Mouse (Mus musculus) midbrain, embryonic 10.5 days (tissue): ENCODE results near the gene Taf1d. TPM values are rescaled to one million over a fixed set of nuclear protein-coding genes. Genes with fewer than 3 reads are reported as not detected.

ENCODE experiments used
- DNase-seq: peaks from one replicate; pipeline ENCODE4 v3.0.0-alpha.2; 2017; ENCODE audit warnings: low spot score
- H3K27ac ChIP-seq: fragments of 300-500 bp; sonication (generic); replicated peaks from 2 replicates; pipeline ENCODE4 v1.5.1; 2016; ENCODE audit warnings: mild to moderate bottlenecking
- H3K27me3 ChIP-seq: fragments of 300-500 bp; sonication (generic); 2 replicates; pipeline ENCODE4 v1.6.1; 2016; ENCODE audit warnings: low read depth, mild to moderate bottlenecking; ENCODE audit not compliant: poor library complexity, severe bottlenecking
- H3K36me3 ChIP-seq: fragments of 300-500 bp; sonication (generic); 2 replicates; pipeline ENCODE4 v1.6.1; 2016; ENCODE audit warnings: mild to moderate bottlenecking, moderate library complexity
- H3K4me1 ChIP-seq: fragments of 300-500 bp; sonication (generic); 2 replicates; pipeline ENCODE4 v1.6.1; 2016
- H3K4me3 ChIP-seq: fragments of 300-500 bp; sonication (generic); 2 replicates; pipeline ENCODE4 v1.5.1; 2016; ENCODE audit warnings: mild to moderate bottlenecking, moderate library complexity
- H3K9me3 ChIP-seq: fragments of 300-500 bp; sonication (generic); replicated peaks from 2 replicates; pipeline ENCODE4 v1.6.1; 2016; ENCODE audit warnings: mild to moderate bottlenecking
- WGBS: fragments of 180-500 bp; shearing (Covaris S2); methylation state at CpG from one replicate; pipeline ENCODE4 v1.1.7; 2016; 5-methylcytosine and 5-hydroxymethylcytosine counted together
- polyA plus RNA-seq: library from polyadenylated mRNA; unstranded; fragments of >200 nt; fragmentation: Nextera tagmentation; extraction: Ambion mirVana; gene quantifications from 2 replicates; pipeline ENCODE4 v1.2.1, GENCODE M21; 2016

Taf1d gene
- 69.7 and 88.3 TPM in 2 replicates for polyA plus RNA-seq

GRCm38 (mm10) chr9:15305503-15306397 is at the start of gene Taf1d:
Gene Taf1d (plus strand): TSS chr9:15306214.
- peak; percentile 95 for DNase-seq
- peak within 1 kb of the TSS; percentile 88 for H3K4me3 ChIP-seq
- H3K36me3 ChIP-seq: peaks cover 37% of the 10 kb centered on the region
- H3K27me3 ChIP-seq: no peaks in the 10 kb centered on the region
- peaks cover 35% of the 10 kb centered on the region for H3K4me1 ChIP-seq
- WGBS: 14% methylated on average over 45 of the region's 45 CpGs
- H3K27ac ChIP-seq: peak within 1 kb of the TSS; percentile 98
- no peaks in the 10 kb centered on the region for H3K9me3 ChIP-seq

DNA sequence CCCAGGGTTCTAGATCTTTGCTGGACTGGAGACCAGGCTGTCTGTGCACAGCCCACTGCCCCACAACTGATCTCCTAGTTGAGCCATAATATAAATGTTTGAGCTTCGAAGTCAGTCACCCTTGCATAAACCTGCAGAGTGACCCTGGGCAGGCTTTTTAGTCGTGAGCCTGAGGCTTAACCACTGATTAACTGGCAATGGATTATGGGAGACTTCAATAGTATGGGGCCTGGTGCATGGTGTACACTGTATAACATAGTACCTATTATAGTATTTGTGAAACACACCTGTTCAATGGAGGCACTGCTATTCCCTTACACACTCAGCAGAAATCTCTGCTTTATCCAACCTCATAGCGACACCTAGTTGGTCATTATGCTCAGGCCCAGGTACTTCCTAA is 49.8 kb upstream of the Taf1d start:
- peaks cover 12% of the 10 kb centered on the region for H3K36me3 ChIP-seq
- H3K4me1 ChIP-seq: no peaks in the 10 kb centered on the region
- H3K27ac ChIP-seq: no peak overlapping the region
- DNase-seq: no peak
- 86% methylated on average over 3 of the region's 3 CpGs for WGBS
- H3K27me3 ChIP-seq: no peaks in the 10 kb centered on the region
- H3K4me3 ChIP-seq: no peak overlapping the region
- H3K9me3 ChIP-seq: no peaks in the 10 kb centered on the region

DNA sequence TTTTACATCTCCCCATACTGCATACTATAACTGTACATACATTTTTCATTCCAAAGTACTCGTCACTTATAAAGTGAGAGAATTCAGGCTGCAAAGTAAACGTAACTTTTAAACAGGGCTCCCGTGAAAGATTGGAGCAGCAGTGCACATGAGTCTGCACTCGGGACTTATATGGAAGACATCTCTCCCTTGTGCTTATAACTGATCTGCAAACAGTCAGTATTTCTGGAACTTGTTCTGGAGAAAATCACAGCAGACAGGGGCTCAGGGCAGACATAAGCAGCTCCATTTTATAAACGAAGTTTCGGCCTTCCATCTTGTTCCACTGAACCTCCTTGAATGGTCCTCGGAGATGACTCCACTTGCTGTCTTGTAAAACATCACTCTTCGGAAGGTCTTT is 44.0 kb upstream of the Taf1d start:
- Histone ChIP-seq H3K4me3 (no peak overlapping the region), H3K27me3 (no peaks in the 10 kb centered on the region), H3K27ac (no peak overlapping the region), H3K4me1 (no peaks in the 10 kb centered on the region), H3K9me3 (no peaks in the 10 kb centered on the region), H3K36me3 (peaks cover 70% of the 10 kb centered on the region)
- 95% methylated on average over 8 of the region's 8 CpGs for WGBS
- no peak for DNase-seq

DNA sequence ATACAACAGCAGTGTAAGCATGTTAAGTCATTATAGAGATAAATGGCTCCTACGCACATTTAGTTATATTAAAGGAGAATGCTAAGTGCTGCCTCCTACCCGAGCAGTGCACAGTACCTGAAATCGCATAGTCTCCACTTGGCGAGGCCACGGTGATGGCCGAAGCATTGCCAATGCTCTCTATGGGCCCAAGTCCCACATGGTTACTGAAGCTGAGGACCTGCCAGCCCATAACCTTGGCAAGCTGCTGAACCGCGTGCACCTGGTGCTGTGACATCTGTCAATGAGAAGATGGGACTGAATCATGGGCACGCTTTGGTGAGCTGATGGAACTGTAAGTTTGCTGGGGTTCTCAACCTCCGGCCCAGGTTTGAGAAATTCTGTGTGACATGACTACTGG is 42.5 kb upstream of the Taf1d start:
- H3K36me3 ChIP-seq: peaks cover 85% of the 10 kb centered on the region

DNA sequence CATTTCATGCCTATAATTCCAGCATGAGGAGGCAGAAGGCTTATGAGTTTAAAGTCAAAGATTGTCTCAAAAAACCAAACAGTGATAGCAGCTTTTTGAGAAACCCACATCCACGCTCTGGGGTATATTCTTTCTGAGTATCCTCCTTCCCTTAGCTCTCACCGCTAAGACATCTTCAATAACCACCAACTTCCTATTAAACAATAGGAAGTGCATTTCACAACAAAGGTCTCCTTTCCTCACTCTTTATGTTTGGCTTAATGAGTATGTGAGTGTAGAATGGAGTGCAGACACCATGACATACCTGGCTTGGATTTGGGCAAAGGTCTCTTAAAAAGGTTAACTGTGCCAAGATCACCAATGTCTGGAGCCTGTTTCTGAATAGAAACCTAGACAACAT is 32.0 kb upstream of the Taf1d start:
- no peaks in the 10 kb centered on the region for H3K9me3 ChIP-seq
- peaks cover 84% of the 10 kb centered on the region for H3K36me3 ChIP-seq
- no peak for DNase-seq
- no peak overlapping the region for H3K4me3 ChIP-seq
- no peak overlapping the region for H3K27ac ChIP-seq
- no peaks in the 10 kb centered on the region for H3K27me3 ChIP-seq
- WGBS: 94% methylated on average over 2 of the region's 2 CpGs
- H3K4me1 ChIP-seq: peaks cover 11% of the 10 kb centered on the region

More for the DNA sequence above, 42.5 kb upstream of the Taf1d start:
- Histone ChIP-seq H3K4me3 (no peak overlapping the region), H3K27ac (no peak overlapping the region), H3K4me1 (no peaks in the 10 kb centered on the region), H3K27me3 (no peaks in the 10 kb centered on the region), H3K9me3 (no peaks in the 10 kb centered on the region)
- DNase-seq: no peak
- WGBS: 96% methylated on average over 10 of the region's 10 CpGs

DNA sequence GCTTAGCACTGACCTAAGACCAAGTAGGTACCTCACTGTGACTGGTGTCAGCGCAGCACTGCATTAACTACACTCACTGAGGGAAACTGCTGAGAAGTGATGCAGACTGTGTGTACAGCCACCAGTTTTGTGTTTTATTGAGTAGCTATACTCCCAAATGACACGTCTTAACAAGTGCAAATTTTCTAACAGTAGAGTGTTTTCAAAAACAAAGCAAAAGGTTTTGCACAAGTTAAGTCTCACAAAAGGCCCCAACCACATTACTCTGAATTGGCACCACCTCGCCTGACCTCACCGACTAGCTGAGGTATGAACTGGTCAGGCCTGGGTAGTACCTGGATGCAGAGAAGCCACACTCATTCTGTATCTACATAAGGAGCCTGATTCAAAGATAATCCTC is 29.2 kb upstream of the Taf1d start:
- WGBS: 94% methylated on average over 4 of the region's 4 CpGs
- no peak overlapping the region for H3K27ac ChIP-seq
- DNase-seq: no peak
- no peaks in the 10 kb centered on the region for H3K9me3 ChIP-seq
- no peak overlapping the region for H3K4me3 ChIP-seq
- H3K4me1 ChIP-seq: peaks cover 25% of the 10 kb centered on the region
- no peaks in the 10 kb centered on the region for H3K27me3 ChIP-seq
- peaks cover 55% of the 10 kb centered on the region for H3K36me3 ChIP-seq

DNA sequence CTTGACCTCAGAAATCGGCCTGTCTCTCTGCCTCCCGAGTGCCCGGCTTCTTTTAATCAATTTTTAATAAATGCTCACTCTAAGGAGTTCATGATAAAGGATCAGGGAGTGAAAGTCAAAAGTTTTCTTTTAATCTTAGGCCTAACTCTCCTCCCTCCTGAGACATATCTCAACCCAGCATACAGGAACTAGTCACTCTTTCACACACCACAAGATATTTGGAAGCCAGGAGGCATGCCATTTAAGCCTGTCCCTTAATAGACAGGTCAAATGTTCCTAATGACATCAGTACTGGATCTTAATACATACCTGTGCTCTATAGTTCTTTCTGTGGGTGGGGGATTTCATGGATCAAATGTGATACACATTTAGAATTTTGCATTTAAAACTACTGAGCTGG is 27.7 kb upstream of the Taf1d start:
- no peaks in the 10 kb centered on the region for H3K9me3 ChIP-seq
- peak overlapping the region; percentile 98; the same call in 1 of the 2 replicates for H3K4me3 ChIP-seq
- peaks cover 40% of the 10 kb centered on the region for H3K36me3 ChIP-seq
- peaks cover 25% of the 10 kb centered on the region for H3K4me1 ChIP-seq
- no peaks in the 10 kb centered on the region for H3K27me3 ChIP-seq
- H3K27ac ChIP-seq: no peak overlapping the region
- DNase-seq: no peak
- 96% methylated on average over 3 of the region's 3 CpGs for WGBS

DNA sequence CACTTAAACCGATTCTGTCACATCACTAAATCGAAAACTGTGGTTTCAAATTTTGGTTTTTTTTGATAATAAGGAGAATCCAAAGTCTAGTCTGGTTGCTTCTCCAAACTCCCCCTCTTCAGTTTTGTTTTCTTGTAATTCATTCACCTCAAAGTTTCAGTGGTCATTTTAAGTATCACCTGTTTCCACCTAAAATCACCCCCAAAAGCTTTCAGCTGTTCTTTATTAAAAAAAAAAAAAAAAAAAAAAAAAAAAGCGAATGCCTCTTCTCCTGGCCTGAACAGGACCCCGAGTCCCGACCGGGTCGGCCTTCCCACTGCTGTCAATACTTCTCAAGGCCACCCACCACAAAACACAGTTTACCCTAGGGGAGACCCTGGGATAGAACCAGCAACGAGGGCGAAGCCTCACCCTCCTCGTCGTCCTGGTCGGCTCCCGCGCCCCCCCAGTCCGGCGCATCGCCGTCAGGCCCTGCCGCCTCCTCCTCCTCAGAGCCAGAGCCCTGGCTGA is 26.8 kb upstream of the Taf1d start:
- no peak for DNase-seq
- WGBS: 9% methylated on average over 19 of the region's 19 CpGs
- Histone ChIP-seq H3K27ac (peak overlapping the region; percentile 92), H3K9me3 (no peaks in the 10 kb centered on the region), H3K27me3 (no peaks in the 10 kb centered on the region), H3K36me3 (peaks cover 31% of the 10 kb centered on the region), H3K4me1 (peaks cover 25% of the 10 kb centered on the region), H3K4me3 (peak overlapping the region; percentile 98)

- no peaks in the 10 kb centered on the region for H3K9me3 ChIP-seq
- no peaks in the 10 kb centered on the region for H3K27me3 ChIP-seq
- peak within 1 kb of the TSS; percentile 98 for H3K4me3 ChIP-seq
- peak within 1 kb of the TSS; percentile 92 for H3K27ac ChIP-seq
- H3K36me3 ChIP-seq: peaks cover 25% of the 10 kb centered on the region
- DNase-seq: peak; percentile 95
- 1% methylated on average over 57 of the region's 57 CpGs for WGBS
- peaks cover 25% of the 10 kb centered on the region for H3K4me1 ChIP-seq
These were observed 26.1 kb upstream of the Taf1d start, which contains the start of gene Med17 for GRCm38 (mm10) chr9:15279649-15280490. Gene Med17 (minus strand): TSS chr9:15279931.

DNA sequence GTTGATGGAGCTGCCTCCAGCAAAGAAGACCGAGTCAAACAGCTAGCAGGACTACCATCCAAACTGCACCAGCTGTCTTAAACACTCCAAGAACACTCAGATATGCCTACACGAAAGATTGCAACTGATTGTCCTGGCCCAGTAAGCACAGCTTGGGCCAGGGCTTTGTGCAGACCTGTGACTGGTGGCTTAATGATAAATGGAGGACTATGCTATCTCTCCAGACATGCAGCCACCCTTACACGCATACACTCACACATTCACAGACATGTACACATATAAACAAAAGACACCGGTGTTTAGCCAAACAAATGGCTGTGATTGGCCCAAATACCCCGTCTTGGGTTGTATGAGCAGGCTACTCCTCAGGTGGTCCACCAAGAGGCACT is 25.5 kb upstream of the Taf1d start:
- H3K9me3 ChIP-seq: no peaks in the 10 kb centered on the region
- H3K4me3 ChIP-seq: peak overlapping the region; percentile 98
- no peaks in the 10 kb centered on the region for H3K27me3 ChIP-seq
- DNase-seq: no peak
- peak overlapping the region; percentile 92 for H3K27ac ChIP-seq
- 54% methylated on average over 5 of the region's 5 CpGs for WGBS
- peaks cover 19% of the 10 kb centered on the region for H3K36me3 ChIP-seq
- H3K4me1 ChIP-seq: peaks cover 25% of the 10 kb centered on the region

GRCm38 (mm10) chr9:15285443-15285842 is 20.6 kb upstream of the Taf1d start:
- WGBS: 65% methylated on average over 3 of the region's 3 CpGs
- no peak for DNase-seq
- no peaks in the 10 kb centered on the region for H3K36me3 ChIP-seq
- H3K9me3 ChIP-seq: no peaks in the 10 kb centered on the region
- H3K27me3 ChIP-seq: no peaks in the 10 kb centered on the region
- H3K27ac ChIP-seq: no peak overlapping the region
- peaks cover 10% of the 10 kb centered on the region for H3K4me1 ChIP-seq
- no peak overlapping the region for H3K4me3 ChIP-seq

GRCm38 (mm10) chr9:15287846-15288245 is 18.2 kb upstream of the Taf1d start:
- no peaks in the 10 kb centered on the region for H3K4me1 ChIP-seq
- H3K9me3 ChIP-seq: no peaks in the 10 kb centered on the region
- WGBS: 59% methylated on average over 6 of the region's 6 CpGs
- no peak for DNase-seq
- H3K27ac ChIP-seq: no peak overlapping the region
- H3K4me3 ChIP-seq: no peak overlapping the region
- H3K27me3 ChIP-seq: no peaks in the 10 kb centered on the region
- H3K36me3 ChIP-seq: no peaks in the 10 kb centered on the region
